Mouse (Mus musculus) frontal cortex, postnatal 25 days (tissue): Measurements from ENCODE around the gene Fuz.
A peak's percentile ranks its signal among the peaks of the same experiment; 100 is the strongest.

Experiments
- DNase-seq, 2 experiments: peaks; one replicate each; pipeline ENCODE4 v3.0.0; 2022; ENCODE audit warnings: low spot score in 2 of 2

The Fuz gene

DNA sequence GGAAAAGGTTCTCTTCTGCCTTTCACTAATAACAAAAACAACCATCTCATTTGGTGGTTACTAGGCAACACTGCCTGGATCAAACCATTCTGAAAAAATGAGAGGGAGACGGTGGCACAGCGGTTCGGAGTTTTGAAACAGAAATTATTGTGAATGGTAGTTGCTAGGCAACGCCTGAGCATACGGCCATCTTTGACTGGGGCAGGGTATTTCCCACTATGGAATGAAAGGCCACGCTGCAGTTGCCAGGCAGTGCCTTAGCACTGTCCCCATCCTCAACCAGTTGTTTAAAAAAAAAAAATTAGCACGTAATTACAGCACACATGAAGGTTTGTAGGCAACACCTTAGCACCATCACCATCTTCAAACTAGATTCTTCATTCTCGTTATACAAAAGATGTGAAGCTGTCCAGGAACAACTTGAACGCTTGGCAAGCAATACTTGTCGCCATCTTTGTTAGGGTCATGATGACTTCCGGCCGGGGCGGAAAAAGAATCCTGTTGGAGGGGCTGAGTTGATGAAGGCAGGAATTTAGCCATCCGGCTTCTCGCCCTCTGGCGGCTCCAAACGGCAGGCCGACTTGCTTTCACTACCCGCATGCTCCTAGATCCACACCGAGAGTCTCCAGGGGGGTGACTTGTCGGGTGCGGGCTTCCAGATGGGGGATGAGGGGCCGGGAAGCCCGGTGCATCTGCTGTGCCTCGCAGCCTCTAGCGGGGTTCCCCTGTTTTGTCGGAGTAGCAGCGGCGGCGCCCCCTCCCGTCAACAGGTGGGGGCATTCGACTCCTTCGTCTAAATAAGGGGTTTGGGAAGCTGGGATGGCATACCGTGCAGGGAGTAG is at the start of gene Fuz:
Fuz (plus strand) TSS at position 487 of the 842 bp plus-strand sequence.
- peak; percentile 80 to 82 for DNase-seq

DNA sequence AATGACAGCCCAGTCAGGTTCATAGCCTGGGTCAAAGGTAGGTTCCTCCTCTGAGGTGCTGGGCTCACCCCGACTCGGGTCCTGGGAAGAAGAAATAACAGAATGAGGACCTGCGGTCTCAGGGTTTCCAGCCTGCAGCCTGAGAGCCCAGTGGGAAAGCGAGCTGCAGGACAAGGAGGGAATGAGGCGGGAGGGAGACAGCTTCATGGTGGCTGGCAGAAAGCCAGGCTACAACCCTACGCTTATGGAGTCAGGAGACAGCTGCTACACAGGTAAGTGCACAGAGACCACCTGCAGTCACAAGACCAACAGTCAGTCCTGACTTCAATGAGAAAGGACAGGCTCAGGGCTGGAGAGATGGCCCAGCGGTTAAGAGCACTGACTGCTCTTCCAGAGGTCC is 49.1 kb upstream of the Fuz start:
- no peak for DNase-seq

- no peak for DNase-seq
These were observed 48.1 kb upstream of the Fuz start for GRCm38 (mm10) chr7:44847772-44848171.

- DNase-seq: peak; percentile 99
These were observed 47.1 kb upstream of the Fuz start, which contains the start of the genes Akt1s1 and Tbc1d17 for GRCm38 (mm10) chr7:44848561-44849415. Gene Akt1s1 (plus strand): TSS chr7:44848991. Gene Tbc1d17 (minus strand): TSS chr7:44849079.

- peak; percentile 74 to 79 for DNase-seq
These were observed 46.3 kb upstream of the Fuz start for GRCm38 (mm10) chr7:44849416-44850111.

DNA sequence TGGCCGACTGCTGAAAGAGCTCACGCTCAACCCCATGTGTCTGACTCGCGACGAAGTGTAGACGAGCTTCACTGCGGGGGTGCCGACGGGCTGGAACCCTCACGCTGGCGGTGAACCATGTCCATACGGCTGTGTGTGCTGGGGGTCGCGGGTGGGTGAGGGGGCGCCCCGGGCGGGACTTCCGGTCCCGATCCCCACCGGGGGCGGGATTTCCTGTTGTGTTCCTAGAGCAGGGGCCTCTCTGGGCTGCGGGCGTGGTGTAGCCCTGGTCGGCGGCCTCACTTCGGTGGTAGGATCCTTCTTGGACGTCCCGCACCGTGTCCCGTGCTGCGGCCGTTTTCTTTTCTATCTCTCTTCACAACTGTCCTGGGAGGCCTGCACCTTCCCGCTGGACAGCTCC is 45.7 kb upstream of the Fuz start:
- no peak for DNase-seq

GRCm38 (mm10) chr7:44850789-44851624 is 44.9 kb upstream of the Fuz start:
- DNase-seq: no peak

DNA sequence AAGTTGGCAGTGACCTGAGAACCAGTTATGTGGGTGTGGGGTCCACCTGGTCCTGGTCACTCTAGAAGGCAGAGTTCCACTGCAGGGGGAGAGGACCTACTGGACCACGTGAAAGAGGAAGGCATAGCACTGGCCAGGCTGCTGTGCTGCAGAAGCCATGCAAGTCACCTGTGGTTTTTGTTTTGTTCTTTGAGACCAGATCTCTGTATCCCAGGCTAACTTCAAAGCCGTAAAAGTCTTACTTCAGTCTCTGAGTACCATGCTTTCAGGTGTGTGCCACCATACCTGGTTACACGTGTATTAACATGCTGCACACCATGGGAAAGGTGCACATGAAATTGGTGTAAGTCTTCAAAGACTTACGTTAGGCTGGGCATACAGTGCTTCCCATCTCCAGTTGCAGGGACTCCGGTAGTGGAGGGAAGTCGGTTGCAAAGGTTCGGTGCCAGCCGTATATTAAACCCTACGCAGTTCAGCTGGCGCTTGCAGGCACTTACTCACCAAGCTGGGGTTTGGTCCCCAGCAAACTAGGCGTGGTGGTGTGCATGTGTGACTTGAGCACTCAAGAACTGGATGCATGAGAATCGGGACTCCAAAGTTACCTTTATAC is 44.1 kb upstream of the Fuz start:
- DNase-seq: no peak

- no peak for DNase-seq
These were observed 43.4 kb upstream of the Fuz start for GRCm38 (mm10) chr7:44852259-44853027.

DNA sequence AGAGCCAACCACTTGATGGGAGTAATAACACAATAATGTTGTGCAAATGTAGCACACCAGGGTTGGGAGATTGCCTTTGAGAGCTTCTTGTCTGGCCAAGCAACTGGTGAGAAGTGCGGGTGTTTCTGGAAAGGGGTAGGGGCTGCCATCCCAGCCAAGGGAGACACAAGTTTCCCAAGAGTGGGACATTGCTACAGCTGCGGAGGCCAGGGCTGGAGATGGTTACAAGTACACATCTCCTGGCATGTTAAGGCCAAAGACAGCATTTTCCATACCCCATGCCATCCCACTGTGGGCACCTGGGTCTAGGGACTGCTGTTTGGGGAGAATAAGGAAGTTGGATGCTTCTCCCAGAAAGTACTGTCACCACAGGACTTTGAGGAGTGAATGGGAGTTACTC is 42.8 kb upstream of the Fuz start:
- no peak for DNase-seq

GRCm38 (mm10) chr7:44853596-44854355 is 42.1 kb upstream of the Fuz start:
- DNase-seq: no peak

GRCm38 (mm10) chr7:44854356-44855031 is 41.4 kb upstream of the Fuz start:
- DNase-seq: no peak

DNA sequence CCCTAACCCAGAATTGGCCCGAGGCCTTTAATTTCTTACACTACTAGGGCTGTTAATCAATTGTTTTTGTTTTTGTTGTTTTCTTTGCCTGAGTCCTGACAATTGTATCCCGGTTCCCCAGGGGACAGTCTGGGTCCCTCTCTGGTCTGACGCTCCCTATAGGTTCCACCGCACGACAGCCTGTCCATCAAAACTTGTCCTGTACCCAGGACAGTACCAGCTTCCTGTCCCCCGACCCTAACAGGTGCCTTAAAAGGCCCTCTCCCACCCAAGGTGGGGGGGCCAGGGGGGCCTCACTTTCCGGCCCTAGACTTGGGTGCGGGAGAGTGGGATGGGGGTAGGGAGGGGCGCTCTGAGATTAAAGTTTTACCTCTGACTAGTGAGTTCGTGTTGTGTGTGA is 40.8 kb upstream of the Fuz start:
- no peak for DNase-seq

DNA sequence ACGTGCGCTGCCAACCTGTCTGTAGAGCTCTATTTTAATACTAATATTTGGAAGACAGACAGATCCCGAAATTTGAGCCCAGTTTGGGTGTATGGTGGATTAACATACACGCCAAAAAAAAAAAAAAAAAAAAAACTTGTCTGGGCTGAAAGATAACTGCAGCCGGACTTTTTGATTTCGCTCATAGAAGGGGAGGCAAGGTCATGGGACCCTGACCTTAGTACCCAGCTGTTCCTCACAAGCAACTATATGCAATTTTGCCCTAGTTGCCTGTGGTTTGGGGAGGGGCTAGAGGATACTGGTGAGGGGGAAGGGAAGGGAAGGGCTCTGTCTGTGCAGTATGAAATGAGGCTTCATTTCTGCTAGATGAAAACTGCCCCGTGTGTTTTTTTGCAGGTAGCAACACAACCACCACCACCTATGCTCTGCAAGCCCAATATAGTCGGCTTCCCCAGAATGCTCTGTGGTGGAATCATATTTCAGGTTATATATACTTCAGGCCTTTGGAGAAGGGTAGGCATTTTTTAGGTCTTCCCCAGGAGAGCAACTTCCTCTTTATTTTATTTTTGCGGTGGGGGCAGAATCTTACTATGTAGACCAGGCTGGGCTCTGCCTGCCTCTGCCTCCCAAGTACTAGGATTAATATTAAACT is 39.5 kb upstream of the Fuz start:
- DNase-seq: no peak

DNA sequence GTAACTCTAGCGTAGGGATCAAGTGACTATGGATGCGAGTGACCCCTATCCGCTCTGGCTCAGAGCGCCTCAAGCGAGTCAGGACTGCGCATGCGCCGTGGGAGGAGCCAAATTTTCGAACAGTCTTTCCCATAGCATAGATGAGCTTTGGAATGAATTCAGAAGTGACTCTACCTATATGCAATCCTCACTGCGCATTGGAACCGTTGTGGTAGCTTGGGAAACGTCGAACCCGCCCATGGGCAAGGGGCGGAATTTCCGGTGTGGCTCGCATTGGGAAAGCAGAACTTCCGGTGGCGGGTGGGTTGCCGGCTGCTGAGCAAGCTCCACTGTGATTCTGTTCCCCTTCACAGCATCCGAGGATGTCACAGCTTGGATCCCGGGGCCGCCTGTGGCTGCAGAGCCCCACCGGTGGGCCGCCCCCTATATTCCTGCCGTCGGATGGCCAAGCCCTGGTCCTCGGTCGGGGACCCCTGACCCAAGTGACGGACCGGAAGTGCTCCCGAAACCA is 38.8 kb upstream of the Fuz start, which contains the start of gene Pnkp:
Pnkp (plus strand) TSS at position 98 of the 511 bp plus-strand sequence.
- peak; percentile 86 to 87 for DNase-seq

DNA sequence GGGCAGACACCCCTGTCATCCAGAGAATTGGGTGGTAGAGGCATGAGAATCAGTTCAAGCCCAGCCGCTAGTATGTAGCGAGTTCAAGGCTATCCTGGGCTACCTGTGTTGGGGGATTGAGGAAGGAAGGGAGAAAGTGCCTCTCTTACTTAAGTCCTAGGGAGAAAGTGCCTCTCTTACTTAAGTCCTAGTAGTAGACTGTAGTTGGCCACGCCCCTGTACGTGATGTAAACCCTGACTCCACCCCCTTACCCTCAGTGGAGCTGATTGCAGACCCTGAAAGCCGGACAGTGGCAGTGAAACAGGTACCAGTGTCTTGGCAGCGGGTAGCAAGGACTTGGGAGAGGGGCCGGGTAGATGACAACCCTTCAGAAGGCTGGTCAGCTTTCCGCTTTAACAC is 38.0 kb upstream of the Fuz start:
- DNase-seq: no peak

GRCm38 (mm10) chr7:44859896-44860295 is 36.0 kb upstream of the Fuz start:
- DNase-seq: no peak
